Mouse (Mus musculus) heart, adult 2 months (tissue): ENCODE measurements around the gene Vmn2r90.

Source experiments
- CTCF ChIP-seq: fragments of 200-600 bp; IDR thresholded peaks from 2 replicates; pipeline ENCODE4 v1.8.1; 2022; ENCODE audit warnings: antibody characterized with exemption, mild to moderate bottlenecking, moderate library complexity
- EP300 ChIP-seq: fragments of 200-500 bp; IDR thresholded peaks from 2 replicates; pipeline ENCODE4 v1.6.1; 2011; ENCODE audit warnings: low read depth, low read length, control low read depth; ENCODE audit not compliant: insufficient read depth
- POLR2A ChIP-seq: fragments of 200-500 bp; IDR thresholded peaks from 2 replicates; pipeline ENCODE4 v1.6.1; 2011; ENCODE audit warnings: mild to moderate bottlenecking, low read depth, low read length, control low read depth; ENCODE audit not compliant: insufficient read depth

DNA sequence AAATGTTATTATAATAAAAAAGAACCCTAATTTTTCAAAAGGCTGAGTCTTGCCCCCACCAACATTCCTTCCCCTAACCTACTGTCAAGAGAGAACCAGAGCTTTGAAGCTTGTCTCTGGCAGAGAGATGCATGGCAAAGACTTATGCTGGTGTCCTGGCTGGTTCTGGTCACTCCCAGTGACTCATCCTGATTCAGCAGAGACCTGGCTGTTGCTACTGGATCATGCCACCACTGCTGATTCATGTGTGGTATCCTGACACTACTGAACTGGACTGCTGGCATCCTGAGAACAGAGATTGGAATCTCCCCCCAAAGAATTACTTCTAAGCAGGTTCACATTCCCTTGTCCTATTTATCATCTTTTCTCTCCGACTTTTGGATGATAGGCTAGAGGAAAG lies 60.7 kb downstream of the Vmn2r90 start:
- TF ChIP-seq CTCF: no peak
- TF ChIP-seq POLR2A: no peak
- no peak for TF ChIP-seq EP300
